Mouse (Mus musculus) embryo, embryonic 11.5 days (tissue): ENCODE measurements around the gene Egln1.

ENCODE experiments used
- DNase-seq: peaks from one replicate; pipeline ENCODE4 v3.0.0-alpha.2; 2012; ENCODE audit warnings: low read depth, low spot score

Gene Egln1

DNA sequence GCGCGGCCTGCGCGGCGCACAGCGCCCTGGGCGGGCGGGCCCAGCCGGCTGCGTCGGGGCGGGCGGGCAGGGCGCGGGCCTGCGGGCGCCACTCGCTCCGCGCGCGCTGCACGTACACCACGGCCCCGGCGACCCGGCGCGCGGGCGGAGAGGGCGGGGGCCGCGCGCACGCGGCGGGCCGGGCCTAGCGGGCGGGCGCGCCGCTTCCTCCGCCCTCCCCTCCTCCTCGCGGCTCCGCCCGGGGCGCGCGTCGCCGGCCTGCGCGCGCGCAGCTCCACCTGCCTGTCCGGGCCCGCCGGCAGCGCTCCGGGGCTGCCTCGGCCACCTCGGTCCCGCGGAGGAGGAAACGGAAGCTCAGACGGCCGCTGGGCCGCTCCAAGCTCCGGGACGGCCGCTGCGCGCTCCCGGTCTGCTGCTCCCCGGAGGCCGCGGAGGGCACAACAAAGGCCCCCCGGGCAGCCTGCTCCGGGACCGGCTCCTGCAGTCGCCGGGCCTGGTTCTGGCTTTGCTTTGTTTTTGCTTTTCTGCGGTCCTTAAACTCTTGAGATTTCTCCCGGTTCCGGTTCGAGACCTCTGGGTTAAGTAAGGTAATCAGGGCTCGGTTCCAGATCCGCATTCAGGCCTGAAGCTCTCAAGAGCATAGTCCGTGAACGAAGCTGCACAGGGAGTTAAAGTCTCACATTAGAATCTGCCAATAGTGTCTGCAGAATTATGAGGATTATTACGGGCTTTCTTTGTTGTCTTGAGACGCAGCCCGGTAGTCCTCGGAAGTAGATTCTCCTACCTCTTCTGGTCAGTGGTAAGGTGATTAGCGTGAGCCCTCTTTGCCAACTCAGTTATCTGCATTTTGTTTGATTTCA lies at the start of gene Egln1:
Gene Egln1, minus strand, starts transcription at position 116 of the 860 bp plus-strand sequence.
- DNase-seq = peak; percentile 72

DNA sequence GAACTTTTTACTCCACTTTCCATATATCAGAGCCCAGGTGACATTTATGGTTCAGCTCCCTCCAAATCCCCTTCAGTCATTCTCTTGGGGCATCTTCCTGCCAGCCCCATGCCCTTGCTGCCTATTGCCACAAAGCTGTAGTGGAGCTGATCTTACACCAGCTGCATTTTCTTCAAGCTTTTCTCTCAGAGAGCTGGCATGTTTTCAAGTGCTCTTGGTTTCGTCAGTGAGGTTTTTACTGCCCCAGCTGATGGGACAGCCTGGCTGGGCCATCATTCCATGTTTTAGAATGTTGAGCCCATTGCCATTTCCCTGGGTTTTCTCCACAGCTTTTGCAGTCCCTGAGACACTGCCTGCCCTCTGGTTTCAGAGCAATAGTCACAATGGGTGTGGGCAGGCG lies 46.7 kb upstream of the Egln1 start:
- no peak for DNase-seq

DNA sequence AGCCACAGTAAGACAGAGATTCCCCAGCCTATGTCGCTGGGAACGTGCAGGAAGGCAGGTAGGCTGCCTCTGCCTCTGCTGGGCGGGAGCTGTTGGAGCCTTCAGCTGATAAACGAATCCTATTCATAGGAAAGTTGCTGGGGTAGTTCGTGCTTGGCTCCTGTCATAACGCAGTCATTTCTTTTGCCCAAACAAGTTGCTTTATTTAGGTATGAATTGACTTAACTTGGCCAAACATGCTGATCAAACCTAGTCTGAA lies 42.5 kb upstream of the Egln1 start:
- DNase-seq = no peak

DNA sequence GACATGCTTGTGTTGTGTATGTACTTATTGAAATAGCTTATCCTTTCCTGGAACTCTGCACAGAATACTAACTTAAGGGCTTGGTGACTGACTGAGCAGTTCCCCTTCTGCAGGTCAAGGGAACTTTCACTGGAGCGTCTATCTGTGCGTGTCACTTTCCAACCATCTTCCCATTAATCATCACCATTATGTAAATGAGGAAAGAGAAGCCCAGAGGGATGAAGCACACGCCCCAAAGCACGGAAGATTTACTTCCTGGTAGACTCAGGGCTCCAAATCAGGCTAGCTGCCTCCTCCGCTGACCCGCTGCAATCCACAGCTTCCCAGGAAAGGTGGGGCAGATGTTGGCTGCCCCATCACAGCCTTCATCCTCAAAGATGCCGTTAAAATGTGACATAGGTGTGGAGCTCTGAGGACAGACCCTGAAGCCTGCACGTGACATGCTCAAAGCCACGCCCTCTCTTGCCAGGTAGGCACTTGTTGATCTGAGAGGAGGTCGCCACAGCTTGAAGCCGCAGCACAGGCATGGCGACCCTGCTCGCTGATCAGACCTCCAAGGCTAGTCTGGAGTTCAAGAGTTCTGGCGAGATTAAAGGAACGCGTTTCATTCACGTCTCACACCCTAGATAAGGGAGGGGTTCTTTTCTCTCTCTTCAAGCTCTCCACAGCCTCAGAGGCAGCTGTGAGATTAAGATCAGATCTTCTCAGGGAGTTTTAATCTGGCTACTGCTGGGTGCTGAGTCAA lies 42.0 kb upstream of the Egln1 start:
- no peak for DNase-seq

DNA sequence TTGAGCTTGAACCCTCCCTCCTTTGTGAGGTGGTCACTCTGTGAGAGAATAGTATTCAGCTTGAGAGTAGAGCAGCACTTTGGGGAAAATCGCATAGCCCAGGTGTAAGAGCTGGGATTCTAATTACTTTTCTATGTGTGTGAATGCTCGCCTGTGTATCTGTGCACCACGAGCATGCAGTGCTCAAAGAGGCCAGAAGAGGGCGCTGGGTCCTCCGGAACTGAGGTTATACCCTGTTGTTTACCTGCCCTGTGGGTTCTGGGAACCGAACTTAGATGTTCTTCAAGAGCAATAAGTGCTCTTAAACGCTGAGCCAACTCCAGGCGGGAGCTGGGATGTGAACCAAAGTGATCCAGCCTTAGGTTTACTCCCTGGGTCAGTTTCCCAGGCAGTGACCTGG lies 31.7 kb upstream of the Egln1 start:
- no peak for DNase-seq

DNA sequence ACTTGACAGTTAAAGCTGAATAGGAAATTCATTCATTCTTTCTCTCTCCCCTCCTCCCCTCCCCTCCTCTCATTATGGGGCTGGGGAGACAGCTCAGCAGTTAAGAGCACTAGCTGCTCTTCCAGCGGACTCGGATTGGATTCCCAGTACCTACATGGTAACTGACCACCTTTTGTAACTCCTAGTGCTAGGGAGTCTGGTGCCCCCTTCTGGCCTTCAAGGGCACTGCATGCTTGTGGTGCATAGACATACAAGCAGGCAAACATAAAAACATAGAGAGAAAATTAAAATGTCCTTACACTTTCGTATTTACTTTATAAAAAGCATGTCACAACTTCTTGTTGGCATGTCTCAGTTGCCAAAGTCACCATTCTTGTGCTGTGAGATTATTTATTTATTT lies 30.9 kb upstream of the Egln1 start:
- no peak for DNase-seq

DNA sequence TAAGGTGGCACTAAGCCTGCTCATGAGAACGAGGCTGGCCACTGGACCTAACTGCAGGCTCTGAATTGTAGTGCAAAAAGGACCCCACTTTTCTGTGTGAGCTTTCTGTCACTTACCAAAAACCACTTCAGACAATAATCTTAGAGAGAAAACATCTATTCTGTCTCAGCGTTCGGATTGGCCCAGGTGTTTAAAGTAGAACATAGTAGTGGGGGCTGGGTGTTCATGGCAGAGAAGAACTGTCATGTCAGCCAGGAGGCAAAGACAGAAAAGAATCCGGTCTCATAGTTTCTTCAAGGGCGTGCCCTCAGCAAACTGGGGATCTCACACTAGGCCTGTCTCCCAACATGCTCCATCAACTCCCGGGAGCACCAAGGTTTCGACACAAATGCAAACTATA lies 28.9 kb upstream of the Egln1 start:
- no peak for DNase-seq

DNA sequence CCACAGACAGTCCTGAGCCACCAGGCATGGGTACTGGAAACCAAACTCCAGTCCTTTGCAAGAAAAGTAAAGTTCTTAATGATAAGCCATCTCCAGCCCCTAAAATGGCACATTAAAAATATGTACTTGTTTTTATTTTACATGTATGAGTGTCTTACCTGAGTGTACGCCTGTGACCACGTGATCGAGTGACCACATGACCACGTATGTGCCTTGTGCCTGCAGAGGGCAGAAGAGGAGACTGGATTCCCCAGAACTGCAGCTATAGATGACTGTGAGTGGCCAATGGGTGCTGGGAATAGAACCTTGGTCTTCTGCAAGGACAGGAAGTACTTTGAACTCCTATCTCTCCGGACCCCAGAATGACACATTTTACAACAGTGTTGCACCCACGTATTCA lies 27.1 kb upstream of the Egln1 start:
- DNase-seq = no peak

DNA sequence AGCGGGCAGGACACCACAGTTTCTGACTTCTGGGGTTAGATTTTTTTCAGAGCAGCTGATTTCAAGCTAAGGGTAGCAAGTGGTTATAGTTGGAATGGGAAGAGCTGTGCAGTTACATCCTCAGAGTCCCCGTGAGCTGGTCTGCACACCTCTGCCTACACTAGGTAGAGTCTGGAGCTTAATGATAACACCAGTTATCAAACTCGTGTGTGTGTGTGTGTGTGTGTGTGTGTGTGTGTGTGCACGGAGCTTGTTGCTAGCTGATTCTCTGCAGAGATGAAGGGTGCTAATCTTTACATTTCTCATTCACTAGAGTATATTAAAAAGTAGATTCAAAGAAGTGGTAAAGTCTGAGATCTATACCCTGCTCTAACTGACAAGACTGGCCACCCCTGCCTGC lies 25.1 kb upstream of the Egln1 start:
- DNase-seq = no peak

DNA sequence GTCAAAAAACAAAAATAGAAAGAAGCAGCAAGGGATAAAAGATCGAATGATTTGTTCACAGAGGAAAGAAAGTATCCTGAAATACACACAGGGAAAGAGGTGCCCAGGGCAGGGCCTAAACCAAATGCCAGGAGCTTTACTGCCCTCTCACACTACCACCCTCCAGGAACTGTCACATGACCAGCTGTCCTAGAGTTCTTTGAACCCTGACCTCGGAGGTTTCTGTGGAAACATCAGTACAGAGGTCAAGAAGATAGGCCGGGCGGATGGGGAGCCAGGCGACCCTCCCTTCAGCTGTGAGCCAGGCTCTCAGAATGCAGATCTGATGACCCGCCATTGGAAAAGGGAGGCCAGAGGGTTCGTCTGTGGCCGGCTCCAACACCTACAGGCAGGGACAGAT lies 24.1 kb upstream of the Egln1 start:
- DNase-seq = no peak

DNA sequence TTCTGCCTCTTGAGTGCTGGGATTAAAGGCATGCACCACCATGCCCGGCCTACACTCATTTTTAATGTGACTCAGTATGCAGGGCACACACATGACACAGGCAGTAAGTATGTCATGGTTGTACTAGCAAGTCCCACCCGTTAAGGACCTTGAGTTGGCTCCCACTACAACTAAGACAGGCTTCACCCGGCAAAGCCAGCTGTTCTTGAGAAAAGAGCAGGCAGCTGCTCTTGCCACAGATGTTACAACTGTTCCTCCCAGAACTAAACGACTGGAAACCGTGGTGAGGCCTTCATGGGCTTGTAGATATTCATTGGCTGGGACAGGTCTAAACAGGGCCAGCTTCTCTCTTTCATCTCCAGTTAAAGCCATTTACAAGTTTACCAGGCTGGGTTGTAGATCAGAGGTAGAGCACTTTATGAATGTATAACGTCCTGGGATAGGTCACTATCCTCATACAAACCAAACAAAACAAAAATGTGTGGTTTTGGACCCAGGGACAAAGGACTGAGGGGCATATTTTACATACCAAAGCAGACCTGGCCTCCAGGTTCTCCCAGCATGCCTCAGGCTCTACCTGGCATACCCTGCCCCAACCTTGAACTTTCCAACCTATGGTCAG lies 21.3 kb upstream of the Egln1 start:
- DNase-seq = no peak

DNA sequence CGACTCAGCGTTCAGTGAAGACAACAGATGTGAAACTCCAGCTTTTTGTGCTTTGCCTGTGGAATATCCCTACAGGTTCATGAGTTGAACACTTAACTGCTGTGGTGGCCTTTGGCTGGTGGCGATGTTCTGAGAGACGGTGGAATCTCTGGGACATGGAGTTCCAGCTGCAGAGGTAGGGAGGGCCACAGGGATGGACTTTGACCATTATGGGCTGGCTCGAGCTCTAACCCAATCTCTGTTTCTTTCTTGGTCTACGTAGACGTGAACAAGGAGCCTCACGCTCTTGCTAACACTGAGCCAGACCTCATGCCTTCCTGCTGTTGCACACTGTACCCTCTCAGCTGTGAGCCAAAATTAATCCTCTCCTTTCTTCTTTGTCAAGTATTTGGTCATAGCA lies 15.8 kb upstream of the Egln1 start:
- DNase-seq = no peak

DNA sequence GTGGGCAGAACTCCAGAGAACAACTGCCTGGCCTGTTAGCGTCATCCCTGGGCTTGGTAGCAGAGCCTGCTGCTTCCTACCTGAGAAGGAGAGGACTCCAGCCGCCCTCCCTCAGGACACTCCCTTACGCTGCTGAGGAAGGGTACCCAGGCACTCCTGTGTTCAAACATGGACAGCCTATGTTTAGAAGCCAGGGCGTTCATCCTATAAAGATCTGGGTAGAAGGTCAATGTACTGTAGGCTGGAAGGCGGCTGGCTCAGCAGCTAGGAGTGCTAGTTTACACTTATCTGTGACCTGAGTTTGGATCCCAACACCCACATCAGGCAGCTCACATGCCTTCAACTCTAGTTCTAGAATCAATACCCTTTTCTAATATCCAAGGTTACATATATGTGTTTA lies 14.1 kb upstream of the Egln1 start:
- DNase-seq = no peak

DNA sequence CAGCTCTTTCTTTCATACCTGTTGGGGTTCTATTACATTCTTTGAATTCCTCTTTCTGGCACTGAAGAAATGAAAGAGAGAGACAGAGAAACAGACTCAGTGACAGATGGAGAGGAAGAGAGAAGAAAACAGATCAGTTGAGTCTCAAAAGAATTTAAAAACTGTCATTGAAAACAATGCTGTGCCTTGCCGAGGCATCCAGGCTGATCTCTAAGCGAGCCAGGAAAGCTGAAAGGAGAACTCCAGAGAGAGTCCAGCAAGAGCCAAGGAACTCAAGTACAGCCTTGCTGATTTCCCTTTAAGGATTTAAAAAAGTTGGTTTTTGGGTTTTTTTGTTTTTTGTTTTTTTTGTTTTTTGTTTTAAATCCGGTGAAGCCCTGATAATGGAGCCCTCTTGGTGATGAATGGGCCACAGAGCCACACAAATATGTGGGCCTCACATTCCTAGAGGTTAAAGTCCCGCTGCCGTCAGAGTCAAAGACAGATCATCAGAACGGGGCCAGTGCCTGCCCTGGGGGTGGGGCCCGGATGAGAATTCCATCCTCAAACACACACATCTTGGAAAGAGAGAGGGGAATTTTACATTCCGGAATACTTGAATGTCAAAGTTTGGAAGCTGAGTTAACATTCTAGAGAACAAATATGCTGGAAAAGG lies 11.2 kb upstream of the Egln1 start:
- no peak for DNase-seq

DNA sequence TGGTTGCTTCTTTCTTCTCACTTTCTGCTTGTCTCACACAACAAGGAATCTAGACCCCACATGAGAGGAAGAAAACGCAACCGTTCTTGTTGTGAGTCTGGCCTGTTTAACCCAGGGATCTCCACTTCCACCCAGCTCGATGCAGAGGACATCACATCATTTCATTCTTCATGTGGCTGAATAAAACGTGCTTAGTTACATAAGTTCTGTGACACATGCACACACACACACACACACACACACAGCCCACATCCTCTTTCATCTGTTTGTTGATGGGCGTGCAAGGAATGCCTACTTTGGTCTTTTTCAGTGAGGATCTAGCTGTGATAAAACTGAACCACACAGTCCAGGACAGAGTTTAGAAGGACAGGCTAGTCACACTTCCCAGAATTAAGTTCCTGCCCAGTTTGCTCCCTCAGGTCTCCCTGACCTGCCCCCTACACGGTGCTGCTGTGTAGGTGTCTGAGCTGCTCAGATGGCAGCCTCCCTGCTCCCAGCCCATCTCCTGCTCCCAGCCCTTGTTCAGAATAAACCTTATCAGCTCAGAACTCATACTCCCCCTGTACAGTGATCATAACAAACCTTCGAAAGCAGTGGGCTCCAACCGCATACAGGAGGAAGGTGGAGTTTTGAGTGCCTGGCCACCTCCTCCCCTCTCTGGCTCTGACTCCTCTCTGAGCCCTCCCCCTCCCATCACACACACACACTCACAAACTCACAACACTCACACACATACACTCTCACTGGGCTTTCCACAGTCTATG lies 10.5 kb upstream of the Egln1 start:
- DNase-seq = no peak

DNA sequence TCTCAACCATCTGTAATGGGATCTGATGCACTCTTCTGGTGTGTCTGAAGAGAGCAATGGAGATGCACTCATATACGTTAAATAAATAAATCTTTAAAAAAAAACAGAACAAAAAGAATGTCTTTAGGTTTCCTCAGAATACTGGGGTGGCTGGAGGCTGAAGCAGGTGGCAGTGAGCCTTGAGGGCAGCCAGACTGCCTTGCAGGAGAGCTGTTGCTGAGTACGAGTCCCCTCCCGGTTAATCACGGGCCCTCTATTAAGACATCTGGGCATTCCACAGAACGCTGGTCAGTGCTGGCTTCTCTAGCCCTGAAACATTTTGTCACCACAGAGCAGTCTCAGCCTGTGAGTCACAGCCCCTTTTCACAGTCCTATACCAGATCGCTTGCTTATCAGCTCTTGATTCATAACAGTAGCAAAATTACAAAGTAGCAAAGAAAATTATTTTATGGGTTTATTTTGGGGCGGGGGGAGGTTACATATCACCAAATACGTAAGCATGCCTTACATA lies 5.5 kb upstream of the Egln1 start:
- DNase-seq = no peak

DNA sequence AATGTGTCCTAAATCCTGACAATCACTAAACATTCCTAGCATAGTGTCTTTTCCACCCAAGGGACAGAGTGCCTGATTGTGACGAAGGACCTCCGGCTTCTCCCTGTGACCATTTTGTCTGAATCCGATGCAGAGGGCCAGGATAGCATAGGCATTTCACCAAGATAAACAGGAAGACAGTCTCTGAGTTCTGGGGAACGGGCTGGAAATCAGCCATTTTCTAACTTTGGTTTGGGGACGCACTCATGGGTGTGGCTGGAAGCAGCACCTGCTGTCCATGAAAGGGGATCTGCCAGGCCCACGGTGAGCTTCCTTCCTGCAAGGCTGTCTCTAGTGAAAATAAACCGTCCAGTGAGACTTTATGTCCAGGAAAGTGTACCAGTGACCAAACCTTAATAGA lies 4.1 kb upstream of the Egln1 start:
- DNase-seq = no peak

DNA sequence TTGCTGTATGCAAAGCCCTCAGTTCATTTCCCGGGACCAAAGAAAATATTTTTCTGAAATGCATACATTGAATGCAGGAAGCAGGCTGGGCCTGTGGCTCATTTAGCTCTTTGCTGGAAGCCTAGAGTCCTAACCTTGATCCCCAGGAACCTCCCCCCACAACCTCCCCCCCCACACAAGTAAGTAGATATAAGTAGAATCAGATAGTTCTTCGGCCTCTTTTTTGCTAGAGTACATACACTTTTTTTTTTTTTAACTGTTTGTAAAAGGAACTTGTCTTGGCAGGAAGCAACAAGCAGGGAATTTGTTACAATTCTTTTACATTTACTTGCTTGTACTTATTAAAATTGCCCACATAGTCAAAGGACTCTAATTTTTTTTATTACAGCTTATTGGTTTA lies 1.7 kb upstream of the Egln1 start:
- no peak for DNase-seq

DNA sequence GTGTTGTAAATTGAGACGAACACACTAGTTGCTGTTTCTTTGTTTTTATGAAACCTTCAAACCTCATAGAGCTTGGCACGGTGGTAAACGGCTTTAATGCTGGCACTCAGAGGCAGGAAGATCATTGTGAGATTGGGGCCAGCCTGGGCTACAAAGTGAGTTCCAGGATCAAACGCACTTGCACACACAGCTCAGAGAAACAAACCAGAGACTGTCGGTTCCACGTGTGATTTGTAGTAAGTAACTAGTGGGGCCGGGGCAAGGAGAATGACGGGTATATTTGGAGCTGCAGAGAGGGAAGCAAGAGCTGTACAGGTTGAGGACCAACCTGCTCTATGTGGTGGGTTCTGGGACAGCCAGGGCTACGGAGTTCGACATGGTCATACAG lies 939 bp upstream of the Egln1 start:
- no peak for DNase-seq

DNA sequence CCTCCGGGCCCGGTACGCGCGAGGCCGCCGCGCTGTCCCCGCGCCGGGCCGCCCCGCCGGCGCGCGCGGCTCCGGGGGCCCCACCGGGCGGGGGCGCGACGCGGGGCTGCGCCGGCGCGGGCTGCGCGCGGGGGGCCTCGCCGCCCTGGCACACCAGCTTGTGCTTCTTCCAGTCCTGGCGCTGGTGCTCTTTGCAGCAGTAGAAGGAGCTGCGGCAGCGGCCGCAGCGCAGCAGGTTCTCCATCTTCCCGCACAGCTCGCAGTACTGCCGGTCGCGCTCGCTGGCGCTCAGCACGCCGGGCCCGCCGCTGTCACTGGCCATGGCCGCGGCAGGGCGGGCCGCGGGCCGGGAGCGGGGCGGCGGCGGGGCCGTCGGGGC lies 402 bp downstream of the Egln1 start:
- no peak for DNase-seq

DNA sequence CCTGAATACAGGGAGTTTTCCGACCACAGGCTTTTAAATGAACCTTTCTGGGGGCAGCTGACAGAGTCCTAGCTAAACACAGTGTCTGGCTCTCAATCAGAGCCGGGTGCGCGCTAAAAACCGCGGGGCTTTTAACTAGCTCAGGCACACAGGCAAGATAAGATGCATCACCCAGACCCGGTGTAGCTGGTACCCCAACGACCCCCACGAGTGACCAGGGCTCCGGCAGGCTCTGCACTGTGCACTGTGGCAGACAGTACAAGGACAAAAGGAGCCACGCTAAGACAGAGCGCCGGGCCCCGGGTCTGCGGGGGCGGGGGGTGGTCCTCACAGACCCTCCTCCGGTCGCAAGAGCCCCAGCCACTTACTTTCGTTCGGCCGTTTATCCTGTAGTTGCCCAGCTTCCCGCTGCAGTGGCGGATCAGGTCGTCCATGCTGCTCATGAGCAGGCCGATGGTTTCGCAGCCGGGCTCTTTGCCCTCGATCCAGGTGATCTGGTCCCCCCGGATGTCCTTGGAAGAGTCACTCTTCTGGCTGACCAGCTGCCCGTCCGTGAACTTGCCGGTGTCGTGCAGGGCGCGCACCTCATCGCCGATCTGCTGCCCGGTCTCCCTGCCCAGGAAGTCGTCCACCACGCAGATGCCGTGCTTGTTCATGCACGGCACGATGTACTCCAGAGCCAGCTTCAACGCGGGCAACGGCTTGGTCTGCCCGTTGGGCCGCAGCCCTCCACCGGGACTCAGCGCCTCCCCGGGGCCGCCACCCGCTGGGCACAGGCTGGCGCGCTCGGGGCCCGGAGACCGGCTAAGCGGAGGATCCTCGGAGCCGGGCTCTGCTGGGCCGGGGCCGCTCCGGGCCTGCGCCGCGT lies 1.0 kb downstream of the Egln1 start:
- no peak for DNase-seq
